In genomic region chr2:167071641-167072601, GRCm38 (mm10) we compare ENCODE assay signal across 8 mouse cellular contexts. TPM values are rescaled to one million over a fixed set of nuclear protein-coding genes. Genes with fewer than 3 reads are reported as not detected.
DNase-seq lines count a peak whose midpoint lies in the region; ATAC-seq and TF ChIP-seq lines count a peak whose summit lies in the region.

No protein-coding gene starts in this region.

- DNase-seq in MN1 (ENCODE audit: low spot score): peak; percentile 97
- peak; percentile 94 for DNase-seq in cerebellum, adult 9-10 months
- DNase-seq in hindbrain, embryonic 10.5 days (ENCODE audit: low spot score): peak; percentile 94
- peak; percentile 98 for DNase-seq in layer of hippocampus, adult 9-10 months (ENCODE audit: low spot score)
- peak; percentile 68 to 70 for DNase-seq in thymus, adult 18-20 months

- peak overlapping the region; percentile 55 for H3K4me3 ChIP-seq in hindbrain, embryonic 10.5 days
- H3K4me3 ChIP-seq in lung, embryonic 15.5 days: peak overlapping the region; percentile 50
- peak overlapping the region; percentile 51 for H3K4me3 ChIP-seq in olfactory bulb, adult 2 months (ENCODE audit: insufficient read depth, low read depth, low read length)

- TF ChIP-seq CTCF in olfactory bulb, adult 2 months (IDR thresholded peaks at IDR 0.05; ENCODE audit: insufficient read depth, low read depth, low read length): peak; percentile 99

- H3K9ac ChIP-seq in lung, embryonic 15.5 days: peak overlapping the region; percentile 50

- H3K9me3 ChIP-seq in hindbrain, embryonic 10.5 days: no peaks in the 10 kb centered on the region
- H3K9me3 ChIP-seq in lung, embryonic 15.5 days: no peaks in the 10 kb centered on the region

- H3K27ac ChIP-seq in hindbrain, embryonic 10.5 days: peak overlapping the region; percentile 87
- H3K27ac ChIP-seq in lung, embryonic 15.5 days: peak overlapping the region; percentile 57
- H3K27ac ChIP-seq in olfactory bulb, adult 2 months (ENCODE audit: insufficient read depth, low read depth, low read length): peak overlapping the region; percentile 85

- H3K4me1 ChIP-seq in hindbrain, embryonic 10.5 days (replicated peaks): peaks cover 14% of the 10 kb centered on the region
- peaks cover 9% of the 10 kb centered on the region for H3K4me1 ChIP-seq in lung, embryonic 15.5 days
- H3K4me1 ChIP-seq in olfactory bulb, adult 2 months (ENCODE audit: control insufficient read depth, insufficient read depth, low read length): peaks cover 3% of the 10 kb centered on the region; the same call in 1 of the 2 replicates

- WGBS in hindbrain, embryonic 10.5 days: 10% methylated on average over 22 of the region's 22 CpGs
- WGBS in lung, embryonic 15.5 days: 9% methylated on average over 22 of the region's 22 CpGs
- WGBS in olfactory bulb, adult 2 months: 4% methylated on average over 22 of the region's 22 CpGs

- H3K4me2 ChIP-seq in lung, embryonic 15.5 days: peak overlapping the region; percentile 79

- peaks cover 3% of the 10 kb centered on the region; the same call in 1 of the 2 replicates for H3K36me3 ChIP-seq in hindbrain, embryonic 10.5 days
- no peaks in the 10 kb centered on the region for H3K36me3 ChIP-seq in lung, embryonic 15.5 days

- no peak for TF ChIP-seq POLR2A in olfactory bulb, adult 2 months (IDR thresholded peaks at IDR 0.05; ENCODE audit: insufficient read depth, low read depth, low read length)

- peak; percentile 97 for ATAC-seq in frontal cortex, adult (ENCODE audit: low TSS enrichment)
- ATAC-seq in lung, embryonic 15.5 days (ENCODE audit: borderline replicate concordance, extremely low read depth, low FRiP score, low TSS enrichment): peak; percentile 92

- H3K27me3 ChIP-seq in hindbrain, embryonic 10.5 days (ENCODE audit: insufficient read depth, poor library complexity, severe bottlenecking): no peaks in the 10 kb centered on the region
- no peaks in the 10 kb centered on the region for H3K27me3 ChIP-seq in lung, embryonic 15.5 days

RNA-seq across cellular contexts. Expression of gene Znfx1, which starts 9.1 kb away (rescaled TPM):
- 6.5 and 7.5 TPM in 2 replicates for polyA plus RNA-seq in hindbrain, embryonic 10.5 days (2016; fragmentation: Nextera tagmentation; extraction: Ambion mirVana)
- polyA plus RNA-seq in lung, embryonic 15.5 days (2015; fragmentation: Nextera tagmentation; extraction: Ambion mirVana): 6.8 and 7.6 TPM in 2 replicates
- polyA plus RNA-seq in olfactory bulb, adult 2 months (2012; ENCODE audit: insufficient read depth, insufficient read length, low replicate concordance, missing spikeins): not detected in 2 replicates

RNA-seq across cellular contexts. Expression of gene Ddx27, which starts 56.9 kb away (rescaled TPM):
- polyA plus RNA-seq in hindbrain, embryonic 10.5 days (2016; fragmentation: Nextera tagmentation; extraction: Ambion mirVana): 49.1 and 68.1 TPM in 2 replicates
- polyA plus RNA-seq in lung, embryonic 15.5 days (2015; fragmentation: Nextera tagmentation; extraction: Ambion mirVana): 45.2 and 49.2 TPM in 2 replicates
- not detected in 2 replicates for polyA plus RNA-seq in olfactory bulb, adult 2 months (2012; ENCODE audit: insufficient read depth, insufficient read length, low replicate concordance, missing spikeins)

Comparison
In these comparisons a context has a peak if more than half of its experiments do, and no peak if none do; other contexts are left out.
1. Peak in every context shown above with its lines: DNase-seq, ATAC-seq, H3K4me3 ChIP-seq and H3K27ac ChIP-seq.